Mouse (Mus musculus) urinary bladder, postnatal 25 days (tissue): ENCODE data around the gene Adra1b.

Experiments used
- DNase-seq: peaks from one replicate; pipeline ENCODE4 v3.0.0; 2022; ENCODE audit warnings: low spot score

Adra1b gene

GRCm38 (mm10) chr11:43820552-43821460 lies 80.2 kb downstream of the Adra1b start:
- no peak for DNase-seq

GRCm38 (mm10) chr11:43817368-43817923 lies 83.6 kb downstream of the Adra1b start:
- DNase-seq = no peak

GRCm38 (mm10) chr11:43812535-43812934 lies 88.5 kb downstream of the Adra1b start:
- DNase-seq = no peak

GRCm38 (mm10) chr11:43807732-43808131 lies 93.3 kb downstream of the Adra1b start:
- no peak for DNase-seq

- DNase-seq = no peak
Measured at GRCm38 (mm10) chr11:43795992-43796391, 105.0 kb downstream of the Adra1b start.

GRCm38 (mm10) chr11:43790446-43790845 lies 110.6 kb downstream of the Adra1b start:
- DNase-seq = no peak

GRCm38 (mm10) chr11:43783772-43784171 lies 117.2 kb downstream of the Adra1b start:
- peak; percentile 74 for DNase-seq

- no peak for DNase-seq
Measured at GRCm38 (mm10) chr11:43783106-43783505, 117.9 kb downstream of the Adra1b start.

- no peak for DNase-seq
Measured at GRCm38 (mm10) chr11:43779551-43779950, 121.5 kb downstream of the Adra1b start.

- no peak for DNase-seq
Measured at GRCm38 (mm10) chr11:43776324-43776694, 124.7 kb downstream of the Adra1b start.

- peak; percentile 7 for DNase-seq
Measured at GRCm38 (mm10) chr11:43775469-43776323, 125.3 kb downstream of the Adra1b start.

GRCm38 (mm10) chr11:43773725-43774124 lies 127.3 kb downstream of the Adra1b start:
- DNase-seq = no peak

GRCm38 (mm10) chr11:43770110-43770509 lies 130.9 kb downstream of the Adra1b start:
- DNase-seq = no peak

- DNase-seq = no peak
Measured at GRCm38 (mm10) chr11:43767749-43768148, 133.3 kb downstream of the Adra1b start.

GRCm38 (mm10) chr11:43766922-43767648 lies 133.9 kb downstream of the Adra1b start:
- DNase-seq = peak; percentile 66

- DNase-seq = no peak
Measured at GRCm38 (mm10) chr11:43758436-43758835, 142.6 kb downstream of the Adra1b start.

GRCm38 (mm10) chr11:43755411-43755810 lies 145.6 kb downstream of the Adra1b start:
- no peak for DNase-seq

GRCm38 (mm10) chr11:43754568-43754967 lies 146.4 kb downstream of the Adra1b start:
- DNase-seq = no peak

- no peak for DNase-seq
Measured at GRCm38 (mm10) chr11:43751542-43751941, 149.5 kb downstream of the Adra1b start.

GRCm38 (mm10) chr11:43747233-43748226 lies 153.5 kb downstream of the Adra1b start, which contains the start of gene Ttc1:
TSS of gene Ttc1 (minus strand) at chr11:43748008.
- peak; percentile 94 for DNase-seq
